Mouse (Mus musculus) hindbrain, embryonic 10.5 days (tissue): ENCODE data around the gene E130114P18Rik. TPM values are rescaled to one million over a fixed set of nuclear protein-coding genes. Genes with fewer than 3 reads are reported as not detected.

ENCODE experiments used
- polyA plus RNA-seq: library from polyadenylated mRNA; unstranded; fragments of >200 nt; fragmentation: Nextera tagmentation; extraction: Ambion mirVana; gene quantifications from 2 replicates; pipeline ENCODE4 v1.2.1, GENCODE M21; 2016

The E130114P18Rik gene
- polyA plus RNA-seq, 1 experiment from 2014 or later: 18.4 TPM

Other genes with a start within 250 kb of the E130114P18Rik start
- 10.9 and 17.5 TPM in 2 replicates for gene Nfia, start 5.3 kb downstream of the E130114P18Rik start, polyA plus RNA-seq